Mouse (Mus musculus) liver, adult 2 months (tissue): ENCODE measurements around the gene C5ar2. TPM values are rescaled to one million over a fixed set of nuclear protein-coding genes. Genes with fewer than 3 reads are reported as not detected.

Source experiments
- DNase-seq: peaks from one replicate; pipeline ENCODE4 v3.0.0-alpha.2; 2011; ENCODE audit warnings: low read depth, low spot score; ENCODE audit errors: extremely low read depth
- H3K27ac ChIP-seq: fragments of 200-500 bp; replicated peaks from 2 replicates; pipeline ENCODE4 v1.5.1; 2012; ENCODE audit warnings: low read depth, mild to moderate bottlenecking, control low read depth, inconsistent platforms, low read length; ENCODE audit not compliant: insufficient read depth
- H3K27me3 ChIP-seq: fragments of 200-500 bp; 2 replicates; pipeline ENCODE4 v1.6.1; 2012; ENCODE audit warnings: mild to moderate bottlenecking, moderate library complexity, low read length, inconsistent platforms; ENCODE audit not compliant: control insufficient read depth, insufficient read depth
- H3K36me3 ChIP-seq: fragments of 200-500 bp; 2 replicates; pipeline ENCODE4 v1.6.1; 2012; ENCODE audit warnings: low read length, inconsistent platforms; ENCODE audit not compliant: control insufficient read depth, insufficient read depth
- H3K4me1 ChIP-seq: fragments of 200-500 bp; 2 replicates; pipeline ENCODE4 v1.6.1; 2011; ENCODE audit warnings: low read length; ENCODE audit not compliant: control insufficient read depth, insufficient read depth
- H3K4me3 ChIP-seq: fragments of 200-500 bp; 2 replicates; pipeline ENCODE4 v1.5.1; 2011; ENCODE audit warnings: low read depth, mild to moderate bottlenecking, control low read depth, low read length, moderate library complexity; ENCODE audit not compliant: insufficient read depth
- H3K79me2 ChIP-seq: fragments of 200-500 bp; 2 replicates; pipeline ENCODE4 v1.6.1; 2012; ENCODE audit warnings: inconsistent platforms, mild to moderate bottlenecking, low read length, moderate library complexity; ENCODE audit not compliant: control insufficient read depth, insufficient read depth
- H3K9ac ChIP-seq: fragments of 200-500 bp; 2 replicates; pipeline ENCODE4 v1.6.1; 2012; ENCODE audit warnings: low read depth, mild to moderate bottlenecking, control low read depth, inconsistent platforms, low read length
- CTCF ChIP-seq: fragments of 200-500 bp; IDR thresholded peaks from 2 replicates; pipeline ENCODE4 v1.5.1; 2011; ENCODE audit warnings: low read depth, low read length, control low read depth
- POLR2A ChIP-seq: fragments of 200-500 bp; IDR thresholded peaks from 2 replicates; pipeline ENCODE4 v1.6.1; 2011; ENCODE audit warnings: low read length, control low read depth; ENCODE audit not compliant: insufficient read depth; ENCODE audit errors: extremely low read depth
- WGBS: fragments of 180-500 bp; shearing (Covaris S2); methylation state at CpG from one replicate; pipeline ENCODE4 v1.1.7; 2018; 5-methylcytosine and 5-hydroxymethylcytosine counted together
- polyA plus RNA-seq: library from polyadenylated mRNA; depleted of rRNA; stranded (reverse); fragments of >200 nt; gene quantifications from 2 replicates; pipeline ENCODE4 v1.2.3, GENCODE M21; 2012
- total RNA-seq: library from RNA; depleted of rRNA; stranded (reverse); fragments of >200 nt; gene quantifications from 2 replicates; pipeline ENCODE4 v1.2.3, GENCODE M21; 2014

The C5ar2 gene
- total and polyA plus RNA-seq, 2 experiments: 0.83 to 1.4 TPM

DNA sequence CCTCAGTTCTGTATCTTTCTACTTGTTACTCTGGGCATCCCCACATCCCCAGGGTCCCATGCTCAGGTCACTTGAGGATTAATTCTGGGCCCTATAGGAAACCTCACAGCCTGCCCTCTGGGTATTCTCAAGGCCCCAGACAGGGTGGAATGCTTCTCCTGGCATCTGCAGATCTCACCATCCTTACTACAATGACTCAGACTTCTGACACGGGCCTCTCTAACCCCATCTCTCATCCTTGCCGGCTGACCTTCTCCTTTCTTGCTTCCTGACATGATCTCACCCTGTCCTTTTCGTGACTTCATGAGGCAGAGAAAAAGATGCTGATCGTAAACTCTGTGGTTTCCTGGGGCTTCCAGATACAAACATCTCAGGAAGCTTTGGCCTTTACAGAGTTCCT lies 10.2 kb upstream of the C5ar2 start:
- H3K79me2 ChIP-seq: no peaks in the 10 kb centered on the region
- WGBS: 56% methylated on average over 4 of the region's 4 CpGs
- TF ChIP-seq POLR2A (no peak), CTCF (no peak)
- H3K4me3 ChIP-seq: no peak overlapping the region
- H3K27me3 ChIP-seq: no peaks in the 10 kb centered on the region
- peak overlapping the region; percentile 5; the same call in 1 of the 2 replicates for H3K27ac ChIP-seq
- H3K4me1 ChIP-seq: 0 out of 2 replicates have a peak, but pooled peaks cover 3% of the 10 kb centered on the region
- DNase-seq: peak; percentile 51
- H3K36me3 ChIP-seq: no peaks in the 10 kb centered on the region
- H3K9ac ChIP-seq: no peak overlapping the region

DNA sequence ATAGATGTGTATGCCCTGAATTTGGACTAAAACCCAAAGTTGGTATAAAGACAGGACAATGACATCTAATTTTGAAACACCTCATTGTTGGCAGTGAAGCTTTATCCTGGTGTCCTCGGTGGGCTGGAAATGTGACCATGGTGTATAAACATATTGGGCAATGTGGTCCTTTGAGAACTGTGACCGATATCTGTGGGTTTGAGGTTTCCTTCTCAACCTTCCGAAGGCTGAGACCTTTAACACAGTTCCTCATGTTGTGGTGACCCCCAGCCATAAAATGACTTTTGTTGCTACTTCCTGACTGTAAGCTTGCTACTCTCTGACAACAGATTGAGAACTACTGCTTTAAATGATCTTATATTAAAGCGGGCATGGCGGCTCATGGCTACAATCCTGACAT lies 6.7 kb upstream of the C5ar2 start:
- no peak for DNase-seq
- Histone ChIP-seq H3K27ac (no peak overlapping the region), H3K4me3 (no peak overlapping the region), H3K4me1 (0 out of 2 replicates have a peak, but pooled peaks cover 3% of the 10 kb centered on the region), H3K36me3 (no peaks in the 10 kb centered on the region), H3K79me2 (no peaks in the 10 kb centered on the region), H3K27me3 (no peaks in the 10 kb centered on the region), H3K9ac (no peak overlapping the region)
- TF ChIP-seq CTCF: no peak
- TF ChIP-seq POLR2A: no peak
- 38% methylated on average over 5 of the region's 5 CpGs for WGBS

DNA sequence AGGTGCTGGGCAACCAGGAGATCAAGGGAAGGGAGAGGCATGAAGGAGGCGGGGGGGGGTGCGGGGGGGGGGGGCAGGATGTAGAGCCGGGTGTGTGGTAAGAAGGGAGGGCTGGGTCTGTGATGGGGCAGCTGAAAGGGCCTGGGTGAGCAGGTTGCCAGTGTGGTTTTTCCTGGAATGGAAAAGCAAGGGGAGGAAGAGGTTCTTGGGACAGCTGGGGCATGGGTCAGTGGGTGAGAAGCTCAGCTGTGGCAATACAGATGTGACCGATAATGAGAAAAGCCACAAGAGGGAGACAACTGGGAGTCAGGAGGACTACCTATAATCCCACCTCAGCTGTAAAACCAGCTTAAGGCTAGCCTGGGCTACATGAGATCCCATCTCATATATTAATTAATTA lies 2.0 kb upstream of the C5ar2 start:
- H3K27me3 ChIP-seq: no peaks in the 10 kb centered on the region
- H3K4me3 ChIP-seq: no peak overlapping the region
- H3K4me1 ChIP-seq: 0 out of 2 replicates have a peak, but pooled peaks cover 2% of the 10 kb centered on the region
- no peak for TF ChIP-seq POLR2A
- TF ChIP-seq CTCF: no peak
- no peaks in the 10 kb centered on the region for H3K36me3 ChIP-seq
- WGBS: 50% methylated on average over 2 of the region's 4 CpGs
- H3K9ac ChIP-seq: no peak overlapping the region
- H3K27ac ChIP-seq: no peak overlapping the region
- H3K79me2 ChIP-seq: no peaks in the 10 kb centered on the region
- DNase-seq: no peak

DNA sequence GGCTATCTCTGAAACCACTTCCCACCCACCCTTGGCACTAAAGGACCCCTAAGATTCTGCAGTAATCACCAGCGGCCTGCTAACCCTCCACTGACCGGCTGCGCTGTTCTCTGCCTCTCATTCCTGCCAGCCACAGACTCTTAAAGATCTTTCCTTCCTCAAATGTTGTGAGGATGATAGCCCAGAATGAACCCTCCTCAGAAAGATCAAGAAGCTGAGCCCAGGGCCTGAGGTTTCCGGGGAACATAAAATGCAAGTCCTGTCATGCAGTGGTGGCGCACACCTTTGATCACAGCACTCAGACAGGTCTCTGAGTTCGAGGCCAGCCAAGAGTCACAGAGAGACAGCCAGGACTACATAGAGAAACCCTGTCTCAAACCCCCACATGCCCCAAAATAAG lies 1.8 kb downstream of the C5ar2 start:
- H3K36me3 ChIP-seq: no peaks in the 10 kb centered on the region
- H3K27ac ChIP-seq: peak overlapping the region; percentile 58
- no peaks in the 10 kb centered on the region for H3K79me2 ChIP-seq
- no peaks in the 10 kb centered on the region for H3K27me3 ChIP-seq
- no peak overlapping the region for H3K4me3 ChIP-seq
- 0 out of 2 replicates have a peak, but pooled peaks cover 2% of the 10 kb centered on the region for H3K4me1 ChIP-seq
- H3K9ac ChIP-seq: no peak overlapping the region
- no peak for DNase-seq
- 77% methylated on average over 6 of the region's 6 CpGs for WGBS
- TF ChIP-seq POLR2A (no peak), CTCF (no peak)

DNA sequence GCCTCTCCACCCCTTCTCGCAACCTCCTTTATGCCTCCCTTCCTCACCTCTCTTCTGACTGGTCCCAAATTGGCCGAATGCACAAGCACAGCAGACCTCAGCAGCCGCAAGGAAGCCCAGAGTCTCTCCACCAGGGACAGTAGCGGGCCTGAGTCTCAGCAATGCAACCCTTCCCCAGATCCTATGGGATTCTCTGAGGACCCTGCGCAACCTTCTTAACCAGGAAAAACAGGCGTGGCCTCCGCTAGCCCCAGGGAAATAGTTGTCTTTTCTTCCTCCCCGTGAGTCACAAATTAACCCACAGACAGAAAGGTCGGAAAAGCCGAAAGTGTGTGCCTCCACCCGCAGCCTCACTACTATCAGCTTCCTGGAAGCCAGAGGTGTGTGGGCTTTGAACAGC lies 2.2 kb downstream of the C5ar2 start:
- peak overlapping the region; percentile 2; the same call in 1 of the 2 replicates for H3K4me3 ChIP-seq
- peak overlapping the region; percentile 7; the same call in 1 of the 2 replicates for H3K9ac ChIP-seq
- no peaks in the 10 kb centered on the region for H3K27me3 ChIP-seq
- H3K36me3 ChIP-seq: no peaks in the 10 kb centered on the region
- H3K79me2 ChIP-seq: no peaks in the 10 kb centered on the region
- peak overlapping the region; percentile 58 for H3K27ac ChIP-seq
- H3K4me1 ChIP-seq: 0 out of 2 replicates have a peak, but pooled peaks cover 2% of the 10 kb centered on the region
- TF ChIP-seq CTCF: peak; percentile 30; the same call in 1 of the 2 replicates
- no peak for TF ChIP-seq POLR2A
- no peak for DNase-seq
- WGBS: 63% methylated on average over 11 of the region's 11 CpGs

DNA sequence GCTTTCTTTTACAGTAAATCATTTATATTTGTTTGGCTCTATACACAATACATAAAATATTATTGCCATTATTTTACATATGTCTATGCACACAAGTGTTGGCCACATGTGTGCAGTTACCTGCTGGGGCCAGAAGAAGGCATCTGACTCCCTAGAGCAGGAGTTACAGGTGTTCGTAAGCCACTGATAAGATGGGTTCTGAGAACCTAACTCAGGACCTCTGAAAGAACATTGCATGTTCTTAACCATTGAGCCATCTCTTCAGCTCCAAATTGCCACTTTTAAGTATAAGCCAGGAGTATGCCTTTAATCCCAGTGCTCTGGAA lies 3.0 kb downstream of the C5ar2 start:
- no peak for DNase-seq
- Histone ChIP-seq H3K9ac (no peak overlapping the region), H3K79me2 (no peaks in the 10 kb centered on the region), H3K27ac (no peak overlapping the region), H3K4me3 (no peak overlapping the region), H3K36me3 (no peaks in the 10 kb centered on the region), H3K4me1 (0 out of 2 replicates have a peak, but pooled peaks cover 2% of the 10 kb centered on the region), H3K27me3 (no peaks in the 10 kb centered on the region)
- TF ChIP-seq CTCF: no peak
- no peak for TF ChIP-seq POLR2A
- 95% methylated on average over 1 of the region's 1 CpGs for WGBS
